Mouse (Mus musculus) liver, embryonic 11.5 days (tissue): ENCODE results near the gene Fam71a. TPM values are rescaled to one million over a fixed set of nuclear protein-coding genes. Genes with fewer than 3 reads are reported as not detected.

Source experiments
- ATAC-seq: fragments of 200-750 bp; cut with Nextera tagmentation; replicated peaks from 2 replicates; pipeline ENCODE4 v1.8.0; 2017; ENCODE audit warnings: moderate number of reproducible peaks, mild to moderate bottlenecking, moderate TSS enrichment, moderate library complexity; ENCODE audit not compliant: low FRiP score
- DNase-seq: peaks from one replicate; pipeline ENCODE4 v3.0.0-alpha.2; 2017; ENCODE audit warnings: low spot score
- H3K27ac ChIP-seq: fragments of 300-500 bp; sonication (generic); 2 replicates; pipeline ENCODE4 v1.5.1; 2014; ENCODE audit warnings: mild to moderate bottlenecking, low read depth, low read length, control low read depth
- H3K27me3 ChIP-seq: fragments of 300-500 bp; sonication (generic); replicated peaks from 2 replicates; pipeline ENCODE4 v1.6.1; 2014; ENCODE audit warnings: low read length, mixed read lengths; ENCODE audit not compliant: control insufficient read depth, insufficient read depth
- H3K36me3 ChIP-seq: fragments of 300-500 bp; sonication (generic); 2 replicates; pipeline ENCODE4 v1.6.1; 2014; ENCODE audit warnings: mild to moderate bottlenecking, low read length, moderate library complexity, mixed read lengths; ENCODE audit not compliant: control insufficient read depth, insufficient read depth
- H3K4me1 ChIP-seq: fragments of 300-500 bp; sonication (generic); replicated peaks from 2 replicates; pipeline ENCODE4 v1.6.1; 2014; ENCODE audit warnings: low read length, mixed read lengths; ENCODE audit not compliant: control insufficient read depth, insufficient read depth
- H3K4me2 ChIP-seq: fragments of 300-500 bp; sonication (generic); 2 replicates; pipeline ENCODE4 v1.6.1; 2014; ENCODE audit warnings: mild to moderate bottlenecking, control low read depth, moderate library complexity
- H3K4me3 ChIP-seq: fragments of 300-500 bp; sonication (generic); 2 replicates; pipeline ENCODE4 v1.5.1; 2014; ENCODE audit warnings: low read depth, low read length, control low read depth
- H3K9ac ChIP-seq: fragments of 300-500 bp; sonication (generic); 2 replicates; pipeline ENCODE4 v1.6.1; 2014; ENCODE audit warnings: low read depth, low read length, control low read depth
- H3K9me3 ChIP-seq: fragments of 300-500 bp; sonication (generic); 2 replicates; pipeline ENCODE4 v1.6.1; 2016; ENCODE audit warnings: low read length, inconsistent platforms, mixed read lengths; ENCODE audit not compliant: control insufficient read depth
- WGBS: fragments of 180-500 bp; shearing (Covaris S2); extraction: QIAGEN DNeasy Blood & Tissue Kit; methylation state at CpG from one replicate; pipeline ENCODE4 v1.1.7; 2014; 5-methylcytosine and 5-hydroxymethylcytosine counted together
- polyA plus RNA-seq: library from polyadenylated mRNA; unstranded; fragments of >200 nt; fragmentation: Nextera tagmentation; extraction: Ambion mirVana; gene quantifications from 2 replicates; pipeline ENCODE4 v1.2.1, GENCODE M21; 2014

The Fam71a gene
- polyA plus RNA-seq, 1 experiment from 2014 or later: not detected

DNA sequence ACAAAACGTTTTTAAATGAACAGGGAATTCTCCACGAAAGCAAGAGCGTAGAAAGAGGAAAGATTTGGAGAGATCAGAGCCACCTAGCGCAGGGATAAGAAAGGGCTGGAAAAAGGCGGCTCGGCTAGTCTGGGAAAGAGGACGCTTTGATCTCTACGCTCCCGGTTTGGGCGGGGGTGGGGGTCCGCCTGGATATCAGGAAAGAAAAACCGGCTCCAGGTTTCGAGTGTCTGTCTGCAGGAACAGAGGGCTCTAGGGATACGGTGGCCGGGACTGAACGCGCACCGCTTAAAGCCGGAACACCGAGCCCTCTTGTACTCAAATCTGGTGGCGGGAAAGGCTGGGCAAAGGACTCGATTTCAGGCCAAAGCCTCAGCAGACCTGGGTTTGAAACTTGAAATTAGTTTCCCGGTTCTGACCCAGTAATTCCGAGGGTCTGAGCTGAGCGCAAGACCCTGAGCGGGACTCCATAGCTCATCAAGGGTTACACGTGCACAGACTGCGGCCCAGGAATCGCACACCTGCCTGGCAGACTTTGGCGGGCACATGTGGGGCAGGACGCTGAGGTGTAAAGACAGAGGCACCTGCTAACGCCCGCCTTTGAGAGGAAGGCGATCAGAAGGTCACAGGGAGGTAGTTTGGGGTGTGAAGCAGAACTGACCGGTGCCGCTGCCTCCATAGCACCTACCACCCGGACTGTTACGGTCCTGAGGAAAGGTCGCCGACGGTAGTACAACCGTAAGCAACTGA lies 19.6 kb upstream of the Fam71a start:
- DNase-seq (peak; percentile 58), ATAC-seq (no peak)
- no peaks in the 10 kb centered on the region for H3K9me3 ChIP-seq
- 3% methylated on average over 42 of the region's 42 CpGs for whole genome bisulfite sequencing
- H3K4me1 ChIP-seq: peaks cover 16% of the 10 kb centered on the region
- H3K27me3 ChIP-seq: peaks cover 95% of the 10 kb centered on the region
- no peak overlapping the region for H3K9ac ChIP-seq
- H3K36me3 ChIP-seq: no peaks in the 10 kb centered on the region
- H3K4me2 ChIP-seq: peak overlapping the region; percentile 97
- H3K4me3 ChIP-seq: peak overlapping the region; percentile 58
- no peak overlapping the region for H3K27ac ChIP-seq

DNA sequence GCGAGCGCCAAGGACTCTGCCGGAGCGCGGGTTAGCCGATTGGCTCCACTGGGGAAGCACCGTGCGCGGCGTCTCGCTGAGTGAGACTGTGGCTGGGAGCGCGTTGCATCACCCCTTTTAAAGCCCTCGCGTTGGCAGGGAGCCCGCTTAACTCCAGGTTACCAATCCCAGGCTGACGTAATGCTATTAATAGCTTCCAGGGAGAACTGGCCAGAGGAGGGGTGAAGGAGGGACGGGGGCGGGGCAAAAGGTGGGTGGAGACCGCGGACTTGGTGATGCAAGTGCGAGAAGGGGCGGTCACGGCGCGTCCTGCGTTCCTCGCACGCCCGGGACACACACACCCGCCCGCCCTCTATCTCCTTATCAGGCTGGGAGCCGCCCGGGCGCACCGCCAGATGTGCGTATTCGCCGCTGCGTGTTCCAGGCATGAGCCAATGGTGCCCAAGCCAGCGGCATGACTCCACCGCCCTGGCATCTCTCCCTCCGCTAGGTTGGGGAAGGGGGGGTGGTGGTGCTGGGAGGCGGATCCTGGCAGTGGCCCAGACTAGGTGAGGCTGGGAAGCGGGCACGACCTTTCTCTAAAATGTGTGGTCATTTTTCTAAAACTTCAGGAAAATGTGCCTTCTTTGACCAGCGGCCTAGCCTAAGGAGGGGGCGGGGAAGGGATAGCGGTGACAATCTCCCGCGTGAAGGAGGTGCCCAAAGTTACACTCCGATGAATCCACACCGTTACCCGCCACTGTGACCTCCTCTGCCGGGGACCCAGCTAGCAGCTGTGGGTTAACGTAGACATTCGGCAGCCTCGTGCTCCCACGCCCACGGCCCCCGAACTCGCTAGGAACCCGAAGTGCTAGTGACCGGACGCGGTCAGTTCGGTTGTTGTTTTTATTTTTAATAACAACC lies 18.8 kb upstream of the Fam71a start:
- no peaks in the 10 kb centered on the region for H3K9me3 ChIP-seq
- H3K4me2 ChIP-seq: peak overlapping the region; percentile 97
- WGBS: under 1% methylated on average over 67 of the region's 67 CpGs
- ATAC-seq (peak; percentile 78), DNase-seq (peak; percentile 89)
- H3K4me1 ChIP-seq: peaks cover 23% of the 10 kb centered on the region
- H3K36me3 ChIP-seq: no peaks in the 10 kb centered on the region
- H3K27ac ChIP-seq: peak overlapping the region; percentile 40; the same call in 1 of the 2 replicates
- peak overlapping the region; percentile 58 for H3K4me3 ChIP-seq
- peak overlapping the region; percentile 55 for H3K9ac ChIP-seq
- H3K27me3 ChIP-seq: peaks cover 93% of the 10 kb centered on the region

DNA sequence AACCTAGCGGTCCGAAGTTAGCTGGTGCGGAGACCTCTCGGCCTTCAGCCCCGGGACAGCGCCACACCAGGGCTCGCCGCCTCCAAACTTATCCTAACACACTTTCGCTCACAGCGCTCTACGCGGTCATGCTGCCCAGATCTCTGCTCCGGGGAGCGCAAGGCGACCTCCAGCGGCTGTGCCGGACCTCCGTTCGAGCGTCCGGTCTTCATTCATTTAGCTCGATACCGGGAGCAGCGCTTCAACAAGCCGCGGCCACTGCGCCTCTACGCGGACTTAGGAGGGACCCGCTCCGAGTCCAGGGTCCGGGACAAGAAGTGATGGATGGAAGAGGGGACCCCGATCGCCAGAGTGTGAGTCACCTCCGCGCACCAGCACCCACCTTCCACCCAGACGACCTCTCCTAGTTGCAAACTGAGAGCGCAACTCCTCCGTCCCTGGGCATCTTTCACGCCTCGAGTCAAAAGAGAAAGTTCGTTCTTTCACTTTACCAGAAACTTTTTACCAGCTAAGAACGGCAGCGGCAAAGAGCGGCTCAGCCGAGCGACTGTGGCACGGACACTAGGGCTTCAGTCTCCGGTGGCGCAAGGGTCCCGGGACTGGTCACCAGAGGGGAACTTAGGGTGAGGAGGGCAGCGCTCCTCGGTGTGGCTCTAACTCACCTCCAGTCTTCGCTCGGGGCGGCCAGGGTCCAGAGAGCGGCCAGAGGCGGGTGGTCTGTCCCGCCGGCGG lies 18.0 kb upstream of the Fam71a start:
- Histone ChIP-seq H3K4me2 (peak overlapping the region; percentile 97), H3K27me3 (peaks cover 89% of the 10 kb centered on the region), H3K9me3 (no peaks in the 10 kb centered on the region), H3K4me3 (peak overlapping the region; percentile 58), H3K27ac (peak overlapping the region; percentile 40), H3K36me3 (no peaks in the 10 kb centered on the region), H3K4me1 (peaks cover 28% of the 10 kb centered on the region), H3K9ac (peak overlapping the region; percentile 55)
- under 1% methylated on average over 61 of the region's 61 CpGs for WGBS
- DNase-seq: peak; percentile 77
- peak; percentile 32; the same call in 1 of the 2 replicates for ATAC-seq

DNA sequence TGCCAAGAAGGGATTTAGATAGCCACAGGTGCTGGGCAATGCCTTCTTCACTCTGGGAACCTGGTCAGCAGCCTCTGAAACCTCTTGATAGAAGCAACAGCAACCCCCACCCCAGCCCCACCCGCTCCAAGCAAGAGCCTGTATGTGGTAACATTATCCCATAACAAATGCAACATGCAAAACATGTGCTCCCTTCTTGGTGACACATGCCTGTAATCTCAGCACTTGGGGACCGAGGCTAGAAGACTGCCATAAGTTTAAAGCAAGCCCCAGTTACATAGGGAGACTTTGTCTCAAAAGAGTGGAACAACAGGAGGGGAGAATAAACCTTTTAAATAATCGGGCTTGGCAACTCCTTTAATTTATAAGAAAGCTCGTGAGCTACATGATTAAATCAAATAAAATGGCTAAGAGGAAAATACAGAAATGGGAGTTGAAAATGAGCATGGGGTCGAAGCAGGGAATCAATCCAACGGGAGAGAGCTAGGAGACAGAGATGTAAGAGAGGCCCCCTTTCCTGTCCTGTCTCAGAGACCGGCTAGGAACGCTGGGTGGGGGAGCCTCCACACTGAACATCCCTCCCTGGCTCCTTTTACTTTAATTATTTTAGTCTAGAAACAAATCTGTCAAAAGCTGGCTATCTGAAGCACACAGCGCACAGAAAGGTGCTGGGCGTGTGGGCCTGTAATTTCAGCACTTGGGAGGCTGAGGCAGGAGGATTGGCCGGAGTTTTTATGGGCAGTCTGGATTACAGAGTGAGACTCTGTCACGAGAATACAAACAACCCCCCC lies 17.0 kb upstream of the Fam71a start:
- Histone ChIP-seq H3K4me1 (peaks cover 28% of the 10 kb centered on the region), H3K27me3 (peaks cover 85% of the 10 kb centered on the region), H3K9ac (no peak overlapping the region)

DNA sequence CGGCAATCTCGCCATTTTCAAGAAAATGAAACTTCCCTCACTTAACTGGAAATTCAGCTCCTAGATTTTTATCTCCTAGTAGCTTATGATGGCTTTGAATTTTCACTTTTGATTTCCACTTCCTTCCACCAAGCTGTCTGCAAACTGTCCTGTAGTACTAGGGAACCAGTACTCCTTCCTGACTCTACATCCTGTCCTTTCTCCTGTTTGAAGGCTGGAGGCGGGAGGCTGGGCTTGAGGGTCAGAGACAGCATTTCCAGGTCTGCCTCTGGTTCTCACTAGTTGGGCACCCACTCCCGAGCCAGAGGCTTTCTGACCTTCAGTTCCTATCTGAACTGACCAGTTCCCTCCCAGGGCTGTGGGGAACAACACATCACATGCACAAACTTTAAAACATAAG lies 15.8 kb upstream of the Fam71a start:
- no peak overlapping the region for H3K4me3 ChIP-seq
- no peak overlapping the region; the same call in 1 of the 2 replicates for H3K4me2 ChIP-seq
- no peak for ATAC-seq
- peaks cover 23% of the 10 kb centered on the region for H3K4me1 ChIP-seq
- no peak overlapping the region for H3K27ac ChIP-seq
- H3K9me3 ChIP-seq: no peaks in the 10 kb centered on the region
- no peak for DNase-seq
- 49% methylated on average over 4 of the region's 4 CpGs for WGBS
- no peaks in the 10 kb centered on the region for H3K36me3 ChIP-seq
- peaks cover 74% of the 10 kb centered on the region for H3K27me3 ChIP-seq
- H3K9ac ChIP-seq: no peak overlapping the region

More for the DNA sequence above, 17.0 kb upstream of the Fam71a start:
- no peak overlapping the region for H3K27ac ChIP-seq
- no peak for ATAC-seq
- 34% methylated on average over 12 of the region's 12 CpGs for WGBS
- H3K4me2 ChIP-seq: peak overlapping the region; percentile 97
- no peaks in the 10 kb centered on the region for H3K36me3 ChIP-seq
- H3K4me3 ChIP-seq: peak overlapping the region; percentile 58
- no peak for DNase-seq
- H3K9me3 ChIP-seq: no peaks in the 10 kb centered on the region

DNA sequence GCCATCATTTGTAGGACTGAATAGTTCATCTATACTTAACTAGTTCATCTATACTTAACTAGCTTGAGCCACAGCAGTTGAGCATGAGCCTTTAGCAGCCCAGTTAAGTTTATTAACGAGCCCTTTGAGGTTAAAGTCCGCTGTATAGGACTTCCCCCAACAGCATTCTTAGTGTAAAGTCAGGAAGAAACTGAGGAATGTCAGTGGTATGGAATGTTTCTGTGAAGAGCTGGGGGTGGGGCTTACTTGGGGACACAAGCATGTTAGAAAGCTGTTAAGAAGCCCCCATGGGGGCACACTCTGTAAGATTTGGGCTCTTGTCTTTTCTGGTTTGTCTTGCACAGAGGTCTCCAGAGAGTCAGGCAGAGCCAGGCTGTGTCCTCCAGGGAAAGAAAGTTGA lies 15.2 kb upstream of the Fam71a start:
- H3K9me3 ChIP-seq: no peaks in the 10 kb centered on the region
- H3K4me3 ChIP-seq: no peak overlapping the region
- WGBS: 21% methylated on average over 2 of the region's 2 CpGs
- H3K4me2 ChIP-seq: peak overlapping the region; percentile 9; the same call in 1 of the 2 replicates
- no peak overlapping the region for H3K27ac ChIP-seq
- H3K36me3 ChIP-seq: no peaks in the 10 kb centered on the region
- H3K4me1 ChIP-seq: peaks cover 23% of the 10 kb centered on the region
- ATAC-seq (no peak), DNase-seq (no peak)
- H3K9ac ChIP-seq: no peak overlapping the region
- peaks cover 68% of the 10 kb centered on the region for H3K27me3 ChIP-seq

DNA sequence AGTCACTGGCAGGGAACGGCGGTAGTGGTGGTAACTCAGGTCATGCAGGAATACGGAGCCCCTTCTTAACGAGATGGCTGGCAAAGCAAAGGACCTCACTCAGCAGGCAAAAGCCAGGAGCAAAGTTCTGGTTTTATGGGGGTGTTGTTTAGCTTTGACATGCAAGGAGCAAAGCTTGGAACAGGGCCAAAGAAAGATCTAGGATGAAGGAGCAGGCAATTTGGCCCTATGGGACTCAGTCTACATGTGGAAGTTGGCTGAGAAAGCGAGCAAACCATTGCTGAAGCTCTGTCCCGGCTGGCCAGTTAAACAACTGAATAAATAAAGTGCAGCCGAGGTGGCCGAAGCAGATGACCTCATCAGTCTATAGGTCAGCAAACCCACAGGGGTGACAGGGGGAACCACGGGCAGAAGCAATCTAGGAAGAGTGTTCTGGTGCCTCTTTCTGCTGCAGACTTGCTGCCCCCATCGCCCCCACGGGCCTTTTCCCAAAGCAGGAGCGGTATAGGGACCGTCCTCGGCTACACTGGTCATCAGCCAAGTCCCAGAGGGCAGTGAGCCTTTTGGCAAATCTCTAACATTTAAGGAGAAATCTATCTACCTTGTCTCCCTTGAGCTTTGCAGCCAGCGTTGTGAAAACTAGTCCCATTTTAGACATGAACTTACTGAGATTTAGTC lies 14.0 kb upstream of the Fam71a start:
- 43% methylated on average over 15 of the region's 15 CpGs for WGBS
- no peak overlapping the region for H3K27ac ChIP-seq
- no peaks in the 10 kb centered on the region for H3K36me3 ChIP-seq
- no peak for ATAC-seq
- no peak overlapping the region for H3K9ac ChIP-seq
- no peak overlapping the region for H3K4me3 ChIP-seq
- peaks cover 21% of the 10 kb centered on the region for H3K4me1 ChIP-seq
- H3K27me3 ChIP-seq: peaks cover 56% of the 10 kb centered on the region
- DNase-seq: no peak
- H3K9me3 ChIP-seq: no peaks in the 10 kb centered on the region
- H3K4me2 ChIP-seq: 0 out of 2 replicates have a peak overlapping the region, but pooled peaks have one; percentile 26
